Mouse (Mus musculus) urinary bladder, postnatal 4 days (tissue): ENCODE measurements around the gene Apoc3.
A peak's percentile ranks its signal among the peaks of the same experiment; 100 is the strongest.

Experiments used
- DNase-seq, 2 experiments: peaks; one replicate each; pipeline ENCODE4 v3.0.0; 2021 to 2022; ENCODE audit warnings: low spot score in 2 of 2

Apoc3 gene

GRCm38 (mm10) chr9:46230450-46230975 lies 4.9 kb downstream of the Apoc3 start:
- DNase-seq, result no peak

- DNase-seq, result peak; percentile 78 to 83
Measured at GRCm38 (mm10) chr9:46229573-46230449, 5.6 kb downstream of the Apoc3 start.

GRCm38 (mm10) chr9:46228491-46228890 lies 6.9 kb downstream of the Apoc3 start, which contains the start of gene Apoa1:
Apoa1 (plus strand) TSS chr9:46228580.
- DNase-seq, result no peak

- DNase-seq, result no peak
Measured at GRCm38 (mm10) chr9:46227064-46227614, 8.3 kb downstream of the Apoc3 start.

GRCm38 (mm10) chr9:46224945-46225660 lies 10.3 kb downstream of the Apoc3 start:
- DNase-seq, result no peak

- DNase-seq, result no peak
Measured at GRCm38 (mm10) chr9:46224101-46224500, 11.3 kb downstream of the Apoc3 start.

GRCm38 (mm10) chr9:46223090-46223489 lies 12.3 kb downstream of the Apoc3 start:
- DNase-seq, result no peak

- DNase-seq, result no peak
Measured at GRCm38 (mm10) chr9:46218176-46218575, 17.3 kb downstream of the Apoc3 start.

- DNase-seq, result no peak
Measured at GRCm38 (mm10) chr9:46216744-46217470, 18.5 kb downstream of the Apoc3 start.

- DNase-seq, result no peak
Measured at GRCm38 (mm10) chr9:46215338-46216322, 19.8 kb downstream of the Apoc3 start.

- no peak for DNase-seq
Measured at GRCm38 (mm10) chr9:46214946-46215337, 20.5 kb downstream of the Apoc3 start.

GRCm38 (mm10) chr9:46214276-46214675 lies 21.2 kb downstream of the Apoc3 start:
- DNase-seq, result no peak

GRCm38 (mm10) chr9:46210473-46210872 lies 25.0 kb downstream of the Apoc3 start:
- DNase-seq, result no peak

- no peak for DNase-seq
Measured at GRCm38 (mm10) chr9:46208401-46208974, 26.9 kb downstream of the Apoc3 start.

GRCm38 (mm10) chr9:46207501-46207869 lies 28.0 kb downstream of the Apoc3 start:
- DNase-seq, result no peak

- DNase-seq, result no peak
Measured at GRCm38 (mm10) chr9:46206834-46207500, 28.5 kb downstream of the Apoc3 start.

- DNase-seq, result no peak
Measured at GRCm38 (mm10) chr9:46199609-46200008, 35.8 kb downstream of the Apoc3 start.

GRCm38 (mm10) chr9:46198936-46199335 lies 36.5 kb downstream of the Apoc3 start:
- no peak for DNase-seq

- DNase-seq, result no peak
Measured at GRCm38 (mm10) chr9:46198461-46198860, 37.0 kb downstream of the Apoc3 start.
